Mouse (Mus musculus): ENCODE measurements around the gene Adprm. TPM values are rescaled to one million over a fixed set of nuclear protein-coding genes. Genes with fewer than 3 reads are reported as not detected.
"Not testable (repeated sequence)": the region's sequence is repeated elsewhere in the genome, so short reads cannot be mapped to it uniquely, and the experiment has no call there.

Gene Adprm
- 10 to 100 TPM; 23.2 to 24.3 TPM for total RNA-seq (2021)
- long read RNA-seq, experiment 1, transcript Adprm-201 (5 exons, 1,283 nt): major isoform, 10 of 32 reads
- long read RNA-seq, experiment 1, partial matches to known transcripts: 3 of 32 reads
- long read RNA-seq, experiment 1, other reads (novel, unspliced or antisense): 18 of 32 reads
- long read RNA-seq, experiment 2, transcript Adprm-201 (5 exons, 1,283 nt): major isoform, 6 of 11 reads
- long read RNA-seq, experiment 2, partial matches to known transcripts: 1 of 11 reads
- long read RNA-seq, experiment 2, other reads (novel, unspliced or antisense): 4 of 11 reads

DNA sequence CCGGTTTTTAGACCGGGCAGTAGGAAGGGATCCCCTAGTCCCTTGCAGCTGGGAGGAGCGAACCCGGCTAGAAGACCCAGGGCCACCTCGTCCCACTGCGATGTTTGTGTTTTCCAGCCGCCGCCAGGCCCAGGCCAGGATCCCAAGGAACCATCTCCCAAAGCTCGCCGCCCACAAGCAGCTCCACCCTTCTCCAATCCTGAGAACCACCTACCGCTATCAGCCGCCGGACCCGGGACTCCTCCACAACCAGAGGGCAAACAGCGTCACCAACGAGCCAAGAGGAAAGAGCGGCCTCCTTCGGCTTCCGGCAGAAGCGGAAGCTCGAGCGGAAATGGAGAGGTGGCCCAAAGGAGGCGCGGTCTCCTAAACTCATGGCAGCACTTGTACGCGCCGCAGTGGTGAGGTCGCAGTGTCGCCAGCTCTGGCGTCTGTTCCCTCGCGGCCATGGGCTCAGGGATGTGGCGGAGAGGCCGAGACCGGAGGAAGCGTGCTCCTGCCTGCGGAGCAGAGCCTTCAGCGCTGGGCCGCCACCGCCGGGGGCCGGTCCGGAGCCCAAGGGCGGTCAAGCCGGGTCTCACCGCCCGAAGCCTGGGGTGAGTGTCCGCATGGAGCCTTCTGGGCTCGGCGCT lies at the start of gene Adprm, which contains the start of gene Sco1:
TSS of gene Adprm (minus strand) at position 274 of the 632 bp plus-strand sequence.
TSS of gene Sco1 (plus strand) at position 350 of the 632 bp plus-strand sequence.
- peak; percentile 93 for DNase-seq

DNA sequence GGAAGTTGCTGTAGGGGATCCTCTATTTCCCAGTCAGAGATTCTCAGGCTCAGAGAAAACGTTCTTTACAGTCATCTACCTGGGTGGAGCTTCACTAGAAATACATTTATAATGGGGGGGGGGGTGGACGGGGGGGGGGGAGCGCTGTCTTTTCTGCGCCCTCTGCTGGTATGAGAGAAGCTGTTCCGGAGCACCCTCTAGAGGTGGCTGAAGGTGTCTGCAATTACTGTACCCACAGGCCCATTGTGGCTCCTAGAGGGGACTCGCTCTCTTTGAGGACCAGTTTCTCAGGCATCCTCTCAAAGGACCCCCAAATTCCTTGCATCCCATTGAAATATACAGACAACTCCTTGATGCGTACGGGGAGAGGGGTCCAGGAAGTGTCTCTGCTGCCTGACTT lies 49.3 kb upstream of the Adprm start:
- DNase-seq: peak; percentile 63

DNA sequence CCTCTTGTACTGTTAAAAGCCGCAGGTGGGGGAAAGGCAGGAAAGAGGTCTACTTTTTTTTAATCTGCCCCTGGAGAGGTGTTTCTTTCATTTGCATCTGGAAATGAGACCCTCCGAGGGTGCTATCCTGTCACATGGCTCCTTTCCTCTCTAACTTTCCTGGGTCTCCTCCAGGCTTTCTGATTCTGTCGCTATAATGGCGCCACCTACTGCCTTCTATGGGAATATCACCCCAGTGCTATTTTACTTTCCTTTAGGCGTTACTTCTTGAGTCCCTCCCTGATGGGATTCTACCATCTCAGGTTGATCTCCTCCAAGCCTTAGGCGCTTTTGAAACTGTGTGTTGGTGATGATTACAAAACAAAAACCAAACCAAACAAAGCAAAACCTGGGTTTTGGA lies 47.8 kb upstream of the Adprm start:
- DNase-seq: peak; percentile 37

DNA sequence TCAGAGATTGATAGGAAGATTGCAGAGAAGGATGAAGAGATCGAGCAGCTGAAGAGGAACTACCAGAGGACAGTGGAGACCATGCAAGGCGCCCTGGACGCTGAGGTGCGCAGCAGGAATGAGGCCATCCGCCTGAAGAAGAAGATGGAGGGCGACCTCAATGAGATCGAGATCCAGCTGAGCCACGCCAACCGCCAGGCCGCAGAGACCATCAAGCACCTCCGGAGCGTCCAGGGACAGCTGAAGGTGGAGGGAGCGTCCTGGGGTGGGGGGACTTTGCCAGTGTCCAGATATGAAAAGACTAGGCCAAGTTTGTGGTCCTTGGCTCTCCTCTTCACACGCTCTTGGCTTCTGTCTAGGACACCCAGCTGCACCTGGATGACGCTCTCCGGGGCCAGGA lies 46.8 kb upstream of the Adprm start:
- no peak for DNase-seq

DNA sequence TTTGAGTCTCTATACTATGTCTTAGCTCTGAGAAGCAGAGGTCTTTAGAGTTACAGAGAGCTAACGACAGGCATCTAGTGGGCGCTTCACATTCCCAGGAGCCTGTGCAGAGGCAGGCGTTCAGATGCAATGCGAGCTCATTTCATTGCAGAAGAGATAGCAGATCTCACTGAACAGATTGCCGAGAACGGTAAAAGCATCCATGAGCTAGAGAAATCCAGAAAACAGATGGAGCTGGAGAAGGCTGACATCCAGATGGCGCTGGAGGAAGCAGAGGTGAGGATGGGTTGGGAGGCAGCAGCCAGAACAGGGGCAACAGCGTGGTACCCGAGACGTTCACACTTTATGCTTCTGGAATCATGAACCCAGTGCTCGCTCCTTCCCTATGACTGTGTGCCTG lies 46.0 kb upstream of the Adprm start:
- no peak for DNase-seq

DNA sequence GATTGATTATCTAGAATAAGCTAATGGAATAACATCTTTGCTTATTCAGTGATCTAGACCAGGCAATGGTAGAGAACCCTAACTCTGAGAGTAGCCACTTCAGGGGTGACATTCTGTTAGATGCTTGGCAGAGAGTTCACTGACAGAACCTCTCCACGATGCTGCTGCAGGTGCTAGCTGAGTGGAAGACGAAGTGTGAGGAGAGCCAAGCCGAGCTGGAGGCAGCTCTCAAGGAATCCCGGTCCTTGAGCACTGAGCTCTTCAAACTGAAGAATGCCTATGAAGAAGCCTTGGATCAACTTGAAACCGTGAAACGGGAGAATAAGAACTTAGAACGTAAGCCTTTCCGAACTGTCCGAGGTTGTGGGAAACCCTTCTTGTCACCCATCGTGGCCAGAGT lies 45.3 kb upstream of the Adprm start:
- no peak for DNase-seq

DNA sequence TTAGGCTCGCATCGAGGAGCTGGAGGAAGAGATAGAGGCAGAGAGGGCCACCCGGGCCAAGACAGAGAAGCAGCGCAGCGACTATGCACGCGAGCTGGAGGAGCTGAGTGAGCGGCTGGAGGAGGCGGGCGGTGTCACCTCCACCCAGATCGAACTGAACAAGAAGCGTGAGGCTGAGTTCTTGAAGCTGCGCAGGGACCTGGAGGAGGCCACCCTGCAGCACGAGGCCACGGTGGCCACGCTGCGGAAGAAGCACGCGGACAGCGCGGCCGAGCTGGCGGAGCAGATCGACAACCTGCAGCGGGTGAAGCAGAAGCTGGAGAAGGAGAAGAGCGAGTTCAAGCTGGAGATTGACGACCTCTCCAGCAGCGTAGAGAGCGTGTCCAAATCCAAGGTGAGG lies 42.1 kb upstream of the Adprm start:
- no peak for DNase-seq

DNA sequence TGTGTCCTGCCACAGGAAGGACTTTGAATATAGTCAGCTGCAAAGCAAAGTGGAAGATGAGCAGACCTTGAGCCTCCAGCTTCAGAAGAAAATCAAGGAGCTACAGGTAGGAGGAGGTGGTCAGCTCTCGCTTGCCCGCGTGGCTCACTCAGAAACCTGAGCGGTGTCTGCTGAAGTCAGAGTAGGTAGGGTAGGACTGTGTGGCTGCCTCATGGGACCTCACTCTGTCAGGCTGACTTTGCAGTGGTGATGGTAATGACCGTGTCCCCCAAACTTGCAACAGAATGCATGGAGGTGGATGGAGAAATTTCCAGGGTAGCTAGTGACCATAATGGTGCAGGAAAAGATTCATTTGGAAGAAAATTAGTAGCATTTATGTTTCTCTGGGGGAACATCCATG lies 41.3 kb upstream of the Adprm start:
- no peak for DNase-seq

DNA sequence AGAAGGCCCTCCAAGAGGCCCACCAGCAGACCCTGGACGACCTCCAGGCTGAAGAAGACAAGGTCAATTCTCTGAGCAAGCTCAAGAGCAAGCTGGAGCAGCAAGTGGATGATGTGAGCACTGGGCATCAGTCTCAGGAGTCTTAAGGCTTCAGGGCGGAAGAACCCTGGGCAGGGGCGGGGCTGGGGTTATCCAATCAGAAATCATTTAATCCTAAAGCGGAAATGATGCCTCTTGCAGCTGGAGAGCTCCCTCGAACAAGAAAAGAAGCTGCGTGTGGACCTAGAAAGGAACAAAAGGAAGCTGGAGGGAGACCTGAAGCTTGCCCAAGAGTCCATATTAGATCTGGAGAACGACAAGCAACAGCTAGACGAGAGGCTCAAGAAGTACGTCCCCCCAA lies 40.8 kb upstream of the Adprm start:
- no peak for DNase-seq

DNA sequence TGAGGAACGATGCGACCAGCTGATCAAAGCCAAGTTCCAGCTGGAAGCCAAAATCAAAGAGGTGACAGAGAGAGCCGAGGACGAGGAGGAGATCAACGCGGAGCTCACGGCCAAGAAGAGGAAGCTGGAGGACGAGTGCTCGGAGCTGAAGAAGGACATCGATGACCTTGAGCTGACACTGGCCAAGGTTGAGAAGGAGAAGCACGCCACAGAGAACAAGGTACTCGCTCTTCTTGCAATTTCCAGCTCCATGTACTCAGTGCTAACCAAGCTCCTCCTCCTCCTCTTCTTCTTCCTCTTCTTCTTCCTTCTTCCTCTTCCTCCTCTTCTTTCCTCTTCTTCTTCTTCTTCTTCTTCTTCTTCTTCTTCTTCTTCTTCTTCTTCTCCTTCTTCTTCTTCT lies 40.0 kb upstream of the Adprm start:
- DNase-seq: not testable (repeated sequence)

DNA sequence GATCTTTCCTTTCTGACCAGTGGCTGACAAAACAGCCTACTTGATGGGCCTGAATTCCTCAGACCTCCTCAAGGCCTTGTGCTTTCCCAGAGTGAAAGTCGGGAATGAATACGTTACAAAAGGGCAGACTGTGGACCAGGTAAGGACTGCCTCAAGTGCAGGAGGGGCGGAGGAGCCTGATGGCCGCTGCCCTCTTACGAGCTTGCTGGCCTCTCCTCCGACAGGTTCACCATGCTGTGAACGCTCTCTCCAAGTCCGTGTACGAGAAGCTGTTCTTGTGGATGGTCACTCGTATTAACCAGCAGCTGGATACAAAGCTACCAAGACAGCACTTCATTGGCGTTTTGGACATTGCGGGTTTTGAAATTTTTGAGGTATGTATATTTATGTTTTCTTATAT lies 34.8 kb upstream of the Adprm start:
- DNase-seq: no peak

DNA sequence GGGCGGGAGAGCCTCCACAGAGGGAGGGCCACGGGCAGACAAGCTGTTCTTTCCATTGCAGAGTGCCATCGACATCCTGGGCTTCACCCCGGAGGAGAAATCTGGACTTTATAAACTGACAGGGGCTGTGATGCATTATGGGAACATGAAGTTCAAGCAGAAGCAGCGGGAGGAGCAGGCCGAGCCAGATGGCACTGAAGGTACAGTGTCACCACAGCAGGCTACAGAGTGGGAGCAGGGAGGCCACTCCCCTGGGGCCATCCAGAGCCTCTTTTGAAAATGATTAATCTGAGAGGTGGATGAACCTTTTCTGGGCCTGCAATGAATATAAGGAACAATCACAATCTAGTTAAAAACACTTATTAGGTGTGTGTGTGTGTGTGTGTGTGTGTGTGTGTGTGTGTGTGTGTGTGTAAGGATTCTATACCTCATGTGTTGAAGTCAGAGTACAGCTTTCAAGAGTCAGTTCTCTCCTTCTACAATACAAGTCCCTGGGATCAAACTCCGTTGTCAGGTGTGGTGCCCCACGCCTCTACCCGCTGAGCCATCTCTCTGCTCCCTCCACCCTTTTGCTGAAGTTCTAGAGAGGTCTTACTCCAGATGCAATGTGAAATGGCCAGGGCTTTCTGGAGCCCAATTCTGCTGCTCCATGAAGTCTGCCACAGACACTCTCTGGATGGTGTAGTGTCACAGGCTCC lies 34.2 kb upstream of the Adprm start:
- DNase-seq: peak; percentile 10

DNA sequence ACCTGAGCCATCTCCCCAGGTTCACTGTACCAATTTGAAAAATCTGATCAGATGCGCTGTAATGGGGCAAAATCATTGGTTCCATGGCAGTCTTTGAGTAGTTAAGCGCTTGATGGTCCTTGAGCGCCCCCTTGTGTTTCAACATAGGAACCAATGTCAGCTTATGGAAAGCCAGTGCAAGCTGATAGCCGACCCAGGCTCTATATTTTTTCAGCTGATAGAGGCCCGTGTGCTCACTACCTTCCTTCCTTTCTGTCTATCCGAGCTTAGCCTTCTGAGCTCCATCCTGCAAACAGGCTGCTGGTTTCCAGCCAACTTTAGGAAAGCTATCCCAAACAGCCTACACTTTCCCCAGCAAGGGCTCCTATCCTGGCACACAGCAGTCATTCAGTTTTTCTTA lies 33.1 kb upstream of the Adprm start:
- peak; percentile 83 for DNase-seq

DNA sequence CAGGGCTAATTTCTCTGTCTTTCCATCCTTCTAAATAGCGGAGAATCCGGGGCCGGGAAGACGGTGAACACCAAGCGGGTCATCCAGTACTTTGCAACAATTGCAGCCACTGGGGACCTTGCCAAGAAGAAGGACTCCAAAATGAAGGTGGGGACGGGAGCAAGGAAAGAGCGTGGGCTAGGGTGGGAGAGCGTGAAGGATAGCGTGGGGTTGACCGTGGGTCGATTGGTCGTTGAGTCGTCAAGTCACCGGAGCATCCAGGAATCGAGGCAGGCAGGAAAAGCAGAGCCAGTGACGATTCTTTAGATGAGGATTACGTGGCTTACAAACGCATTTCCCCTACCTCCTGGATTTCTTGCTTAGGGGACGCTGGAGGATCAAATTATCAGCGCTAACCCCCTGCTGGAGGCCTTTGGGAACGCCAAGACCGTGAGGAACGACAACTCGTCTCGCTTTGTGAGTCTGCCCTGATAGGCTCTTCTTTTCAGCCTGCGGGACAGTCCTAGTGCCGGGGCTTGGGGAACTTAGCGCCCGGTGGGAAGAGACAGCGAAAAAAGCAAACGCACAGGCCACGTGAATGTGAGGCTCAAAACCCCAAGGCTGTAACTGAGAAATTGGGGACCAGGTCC lies 31.4 kb upstream of the Adprm start:
- DNase-seq: no peak

DNA sequence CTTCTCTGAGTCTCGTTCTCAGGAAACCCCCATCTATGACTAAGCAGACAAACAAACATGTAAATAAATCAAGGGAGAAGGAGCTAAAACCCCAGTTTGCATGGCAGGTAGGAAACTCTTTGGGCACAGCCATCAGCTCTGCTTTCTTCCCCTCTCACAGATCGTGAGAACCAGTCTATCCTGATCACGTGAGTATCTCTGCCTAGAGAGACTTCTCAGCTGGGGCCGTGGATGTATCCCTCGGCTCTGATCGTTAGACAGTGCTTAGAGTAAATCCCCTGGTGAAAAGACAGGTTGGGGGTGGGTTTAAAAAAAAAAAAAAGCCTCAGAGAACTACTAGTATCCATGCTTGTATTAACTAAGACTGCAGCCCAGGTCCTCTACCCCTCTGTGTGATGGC lies 30.8 kb upstream of the Adprm start:
- DNase-seq: no peak

DNA sequence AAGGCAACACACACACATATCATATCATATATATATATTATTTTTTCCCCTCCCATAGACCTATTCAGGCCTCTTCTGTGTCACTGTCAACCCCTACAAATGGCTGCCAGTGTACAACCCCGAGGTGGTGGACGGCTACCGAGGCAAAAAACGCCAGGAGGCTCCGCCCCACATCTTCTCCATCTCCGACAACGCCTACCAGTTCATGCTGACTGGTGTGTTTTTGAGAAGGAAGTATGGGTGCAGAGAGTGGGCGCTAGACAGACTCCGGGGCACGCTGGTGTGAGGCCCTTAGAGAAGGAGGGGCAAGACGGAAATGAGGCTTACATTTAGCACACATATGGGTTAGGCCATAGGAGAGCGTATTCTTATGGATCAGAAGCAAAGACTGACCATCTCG lies 30.4 kb upstream of the Adprm start:
- no peak for DNase-seq

DNA sequence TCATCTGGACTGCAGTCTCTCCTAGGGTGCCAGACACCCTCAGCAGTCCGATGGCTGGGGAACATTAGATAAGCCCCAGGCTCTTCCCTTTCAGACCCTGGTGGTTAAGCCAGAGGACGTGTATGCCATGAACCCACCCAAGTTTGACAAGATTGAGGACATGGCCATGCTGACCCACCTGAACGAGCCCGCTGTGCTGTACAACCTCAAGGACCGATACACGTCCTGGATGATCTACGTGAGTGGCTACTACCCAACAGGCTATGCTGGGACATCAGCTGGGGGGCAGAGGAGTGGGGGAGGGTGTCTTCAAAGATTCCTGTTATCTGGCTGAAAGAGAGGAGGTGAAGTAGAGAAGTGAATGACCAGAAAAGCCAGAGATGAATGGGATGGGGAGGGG lies 29.8 kb upstream of the Adprm start:
- DNase-seq: no peak

DNA sequence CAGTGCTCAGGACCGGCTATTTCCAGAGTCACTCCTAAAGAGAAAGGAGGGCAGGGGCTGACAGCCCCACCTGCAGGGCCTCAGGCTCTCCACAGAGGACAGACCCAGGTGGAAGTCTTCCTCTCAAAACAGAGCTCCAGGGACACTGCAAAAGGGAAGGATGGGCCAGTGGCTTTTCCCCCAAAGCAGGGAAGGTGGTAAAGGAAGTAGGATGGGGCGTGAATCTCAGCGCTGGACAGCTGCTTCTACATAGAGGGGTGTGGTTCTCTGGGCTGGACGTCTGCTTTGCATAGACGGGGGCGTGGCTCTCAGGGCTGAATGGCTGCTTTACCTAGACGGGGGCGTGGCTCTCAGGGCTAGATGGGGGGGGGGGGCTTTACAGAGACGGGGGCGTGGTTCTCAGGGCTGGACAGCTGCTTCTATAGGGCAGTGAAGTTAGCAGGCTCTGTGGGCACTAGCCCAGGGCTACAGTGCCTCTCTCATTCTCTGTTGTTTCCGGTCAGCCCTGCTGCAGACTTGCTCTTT lies 28.8 kb upstream of the Adprm start:
- peak; percentile 50 for DNase-seq

DNA sequence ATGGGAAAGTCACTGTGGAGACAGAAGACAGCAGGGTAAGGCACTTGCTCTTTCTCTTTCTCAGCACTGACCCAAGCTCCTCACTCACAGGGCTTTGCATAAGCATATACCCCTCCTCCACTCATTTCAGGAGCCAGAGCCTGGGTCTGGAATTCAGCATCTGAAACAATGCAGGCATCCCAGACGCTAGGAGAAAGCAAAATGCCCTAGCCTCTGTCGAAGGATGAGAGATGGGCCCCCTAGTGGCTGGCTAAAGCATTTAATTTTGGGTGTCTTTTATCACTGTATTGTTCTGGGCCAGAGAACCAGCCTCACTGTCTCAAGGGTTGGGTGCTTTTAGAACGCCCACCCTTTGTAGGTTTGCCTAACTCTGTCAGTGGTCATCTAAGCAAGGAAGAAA lies 27.8 kb upstream of the Adprm start:
- DNase-seq: peak; percentile 72

DNA sequence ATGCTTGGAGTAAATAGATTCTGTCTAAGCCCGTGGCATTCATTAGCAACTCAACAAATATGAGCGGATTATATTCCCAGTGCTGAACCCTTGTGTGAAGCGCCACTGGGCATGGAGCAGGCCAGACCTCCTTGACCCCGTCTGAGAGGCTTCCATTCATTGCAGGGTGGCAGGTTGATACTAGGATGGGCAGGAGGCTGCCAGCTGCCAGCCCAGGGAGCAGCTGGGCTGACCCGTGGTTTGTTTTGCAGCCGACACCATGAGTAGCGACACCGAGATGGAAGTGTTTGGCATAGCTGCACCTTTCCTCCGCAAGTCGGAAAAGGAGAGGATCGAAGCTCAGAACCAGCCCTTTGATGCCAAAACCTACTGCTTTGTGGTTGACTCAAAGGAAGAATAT lies 27.3 kb upstream of the Adprm start:
- no peak for DNase-seq

DNA sequence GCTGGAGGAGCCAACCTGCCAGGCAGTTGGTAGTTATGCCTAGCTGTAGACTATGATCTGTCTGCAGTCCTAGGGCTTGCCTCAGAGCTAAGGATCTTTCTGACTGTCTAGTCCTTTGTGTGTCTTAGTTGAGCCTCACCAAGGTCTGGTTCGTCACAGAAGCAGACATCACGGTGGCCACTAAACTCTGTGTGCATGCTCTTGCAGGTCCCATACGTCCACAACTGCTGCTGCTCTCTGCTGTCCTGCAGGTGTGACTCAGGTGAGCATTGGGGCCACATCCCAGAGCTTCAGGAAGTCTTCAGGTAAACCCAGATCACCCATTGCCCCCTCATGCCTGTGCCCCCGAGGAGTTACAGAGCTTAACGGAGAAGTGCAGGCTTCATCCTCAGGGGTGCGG lies 26.5 kb upstream of the Adprm start:
- DNase-seq: no peak

DNA sequence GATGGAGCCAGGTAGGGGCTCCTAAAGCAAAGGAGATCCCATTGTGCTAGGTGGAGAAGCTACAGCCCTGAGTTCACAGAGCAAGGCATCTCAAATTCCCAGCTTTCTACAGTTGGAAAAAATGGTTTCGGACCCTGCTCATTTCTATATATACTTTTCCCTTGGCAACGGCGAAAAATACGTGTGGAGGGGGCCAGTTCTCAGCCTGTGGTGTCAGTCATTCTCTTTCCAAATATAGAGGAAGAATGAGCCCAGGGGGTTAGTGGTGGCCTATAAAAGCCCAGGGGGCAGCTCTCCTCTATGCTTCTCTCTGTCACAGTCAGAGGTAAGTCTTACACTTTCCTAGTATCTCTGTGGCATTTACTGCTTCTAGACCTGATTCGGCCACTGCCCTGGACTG lies 25.6 kb upstream of the Adprm start, which contains the start of gene Myh3:
TSS of gene Myh3 (plus strand) at position 301 of the 400 bp plus-strand sequence.
- no peak for DNase-seq

DNA sequence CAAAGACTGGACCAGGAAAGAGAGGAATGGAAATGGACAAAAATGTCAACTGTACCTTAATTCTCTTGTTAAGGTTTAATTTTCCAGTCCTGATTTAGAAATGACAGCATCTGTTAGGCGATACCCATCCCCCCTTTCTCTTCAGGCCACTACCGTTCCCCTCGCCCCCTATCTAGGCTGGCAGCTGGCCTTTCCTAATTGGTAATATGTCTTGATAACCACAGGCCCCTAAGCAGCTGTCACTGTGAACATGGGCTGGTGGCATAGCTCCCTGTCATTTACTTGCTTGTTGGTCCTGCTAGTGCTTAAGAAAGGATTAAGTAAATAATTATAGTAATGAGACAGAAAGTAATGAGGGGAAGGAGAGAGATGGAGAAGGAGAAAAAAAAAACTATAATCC lies 25.0 kb upstream of the Adprm start:
- no peak for DNase-seq
